ENCODE assay signal across 11 mouse cellular contexts in genomic region chr9:61101741-61102450, GRCm38 (mm10).
DNase-seq lines count a peak whose midpoint lies in the region; ATAC-seq lines count a peak whose summit lies in the region.
"Had no signal": no experiment of that assay in that cellular context is flagged by ENCODE, and none has a peak within 500 bp of the region (broad histone marks: within the 10 kb centered on the region; RNA-seq: fewer than 3 reads in every experiment).

No protein-coding gene starts in this region.

- WGBS in forebrain, embryonic 15.5 days = 6% methylated on average over 7 of the region's 7 CpGs
- WGBS in midbrain, embryonic 11.5 days = 20% methylated on average over 7 of the region's 7 CpGs

- H3K27ac ChIP-seq in forebrain, embryonic 15.5 days (replicated peaks) = peak overlapping the region; percentile 75
- H3K27ac ChIP-seq in midbrain, embryonic 11.5 days (ENCODE audit: low read depth, low read length) = peak overlapping the region; percentile 76

- H3K4me3 ChIP-seq in forebrain, embryonic 15.5 days = no peak overlapping the region
- H3K4me3 ChIP-seq in midbrain, embryonic 11.5 days (ENCODE audit: low read depth, low read length) = no peak overlapping the region

- intact Hi-C loops in left cerebral cortex, postnatal 10 days (cut with DNase I) = no loop called here

- 0 out of 2 replicates have a peak, but pooled peaks cover 9% of the 10 kb centered on the region for H3K27me3 ChIP-seq in forebrain, embryonic 15.5 days
- no peaks in the 10 kb centered on the region for H3K27me3 ChIP-seq in midbrain, embryonic 11.5 days (ENCODE audit: control insufficient read depth, insufficient read depth, low read length)

- H3K36me3 ChIP-seq in forebrain, embryonic 15.5 days = no peaks in the 10 kb centered on the region
- H3K36me3 ChIP-seq in midbrain, embryonic 11.5 days (ENCODE audit: control insufficient read depth, insufficient read depth, low read length) = no peaks in the 10 kb centered on the region

- peak; percentile 73 for ATAC-seq in forebrain, embryonic 15.5 days (replicated peaks)
- ATAC-seq in midbrain, embryonic 11.5 days (ENCODE audit: low FRiP score) = peak; percentile 79
- ATAC-seq in erythroid progenitor cell, adult 5-6 weeks (replicated peaks; ENCODE audit: low FRiP score, poor library complexity, severe bottlenecking) = no peak
- ATAC-seq: activated CD4-positive, CD25-positive, alpha-beta regulatory T cell, adult 4 months had no signal

- no peak overlapping the region for H3K4me2 ChIP-seq in forebrain, embryonic 15.5 days (replicated peaks)
- peak overlapping the region; percentile 11; the same call in 1 of the 2 replicates for H3K4me2 ChIP-seq in midbrain, embryonic 11.5 days

- peaks cover 29% of the 10 kb centered on the region for H3K4me1 ChIP-seq in forebrain, embryonic 15.5 days
- peaks cover 21% of the 10 kb centered on the region for H3K4me1 ChIP-seq in midbrain, embryonic 11.5 days (ENCODE audit: control insufficient read depth, insufficient read depth, low read length)

- H3K9me3 ChIP-seq in forebrain, embryonic 15.5 days = no peaks in the 10 kb centered on the region
- no peaks in the 10 kb centered on the region for H3K9me3 ChIP-seq in midbrain, embryonic 11.5 days (ENCODE audit: control insufficient read depth, low read length)

- DNase-seq in ZHBTc4 (ENCODE audit: low read depth, low spot score) = peak; percentile 30
- DNase-seq in cerebellum, postnatal 14 days = peak; percentile 70 to 77
- DNase-seq in midbrain, embryonic 11.5 days (ENCODE audit: low spot score, missing footprints) = peak; percentile 88
- DNase-seq in gastrocnemius, adult 8-10 months (ENCODE audit: low spot score in 2 of 2) = no peak
- DNase-seq in left cerebral cortex, postnatal 10 days (ENCODE audit: extremely low spot score in 1 of 2, low spot score in 2 of 2) = no peak
- DNase-seq in heart, postnatal 4 days = no peak
- DNase-seq: liver; right cerebral cortex, postnatal 25 days had no signal

- H3K9ac ChIP-seq in forebrain, embryonic 15.5 days (replicated peaks) = no peak overlapping the region
- H3K9ac ChIP-seq in midbrain, embryonic 11.5 days (ENCODE audit: low read length) = no peak overlapping the region

Comparison
In these comparisons a context has a peak if more than half of its experiments do, and no peak if none do; other contexts are left out.
1. DNase-seq: peak in ZHBTc4 (single experiment), cerebellum, postnatal 14 days (2 of 2) and midbrain, embryonic 11.5 days (single experiment); none in gastrocnemius, adult 8-10 months (0 of 2), left cerebral cortex, postnatal 10 days (0 of 2) and heart, postnatal 4 days (single experiment).